Mouse (Mus musculus): ENCODE results near the gene Crb1.

DNA sequence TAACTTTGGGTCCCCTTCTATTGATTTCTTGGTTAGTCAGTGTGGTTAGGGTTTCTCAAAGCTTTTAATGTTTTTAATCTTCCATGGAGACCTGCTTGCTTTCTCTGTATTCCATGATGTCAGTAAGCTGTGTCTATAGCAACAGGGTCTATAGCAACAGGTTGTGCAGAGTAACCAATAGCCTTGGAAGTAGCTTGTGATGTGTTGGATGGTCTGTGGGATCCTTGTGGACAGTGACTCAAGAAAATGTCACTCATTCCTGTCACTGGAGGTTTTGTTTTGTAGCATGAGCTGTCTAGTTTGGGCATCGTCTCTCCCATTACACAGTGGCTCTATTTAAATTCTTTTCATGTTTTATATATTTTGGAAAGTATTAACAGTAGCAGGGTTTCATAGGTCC is 197.2 kb downstream of the Crb1 start:
- no peak for TF ChIP-seq CTCF (IDR thresholded peaks at IDR 0.05; ENCODE audit: low read depth, low read length)
- no peak for TF ChIP-seq POLR2A (IDR thresholded peaks at IDR 0.05; ENCODE audit: borderline replicate concordance, low read depth, low read length)

Measured in bone marrow macrophage, adult 2 months (primary cell).